Mouse (Mus musculus): ENCODE data around the gene Actrt2. TPM values are rescaled to one million over a fixed set of nuclear protein-coding genes. Genes with fewer than 3 reads are reported as not detected.
A peak's percentile ranks its signal among the peaks of the same experiment; 100 is the strongest.

The Actrt2 gene
- polyA plus RNA-seq, 1 experiment from 2014 or later = not detected

DNA sequence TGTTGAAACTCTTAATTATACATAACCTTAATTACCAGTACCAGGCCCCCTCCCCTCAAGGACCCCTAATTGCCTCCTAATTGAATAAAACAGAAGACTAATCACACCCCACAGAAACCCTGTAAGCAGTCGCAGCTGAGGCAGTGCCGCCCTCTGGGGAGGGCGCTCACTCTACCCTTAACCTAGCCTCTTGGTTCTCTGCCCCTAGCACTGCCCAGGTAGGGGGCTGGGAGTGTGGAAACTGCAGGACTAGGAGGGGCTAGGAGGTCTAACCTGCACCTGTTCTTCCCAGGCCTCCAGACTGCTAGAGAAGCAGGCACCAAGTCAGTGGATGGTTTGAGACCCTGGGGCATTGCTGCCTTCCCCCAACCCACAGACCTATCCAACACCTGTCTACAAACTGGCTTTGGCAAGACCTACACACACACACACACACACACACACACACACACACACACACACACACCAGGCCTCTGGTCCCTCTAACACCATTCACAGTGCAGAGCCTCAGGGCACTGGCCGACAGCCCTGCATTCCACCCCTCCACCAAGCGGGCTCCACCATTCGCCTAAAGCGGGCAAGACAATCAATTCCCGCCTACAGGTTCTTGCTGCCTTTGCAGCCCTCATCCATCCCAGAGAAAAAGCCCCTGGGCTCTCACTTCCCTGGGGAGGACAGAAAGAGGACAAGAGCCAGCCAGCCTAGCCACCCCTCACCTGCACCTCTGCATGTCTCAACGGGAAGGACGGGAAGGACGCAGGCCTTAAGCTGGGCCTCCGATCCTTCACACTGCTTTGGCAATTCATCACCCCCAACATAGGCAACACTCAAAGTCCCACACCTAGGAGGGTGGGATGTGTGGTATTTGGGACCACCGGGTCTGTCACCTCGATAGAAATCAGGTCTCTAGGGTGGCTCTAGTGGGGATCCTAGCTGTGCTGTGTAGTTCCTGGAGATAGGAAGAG is 34.6 kb downstream of the Actrt2 start:
- Histone ChIP-seq H3K27ac (peak overlapping the region; percentile 48), H3K36me3 (no peaks in the 10 kb centered on the region), H3K9me3 (no peaks in the 10 kb centered on the region), H3K4me1 (peaks cover 75% of the 10 kb centered on the region), H3K4me3 (peak overlapping the region; percentile 84), H3K27me3 (ENCODE audit: insufficient read depth, poor library complexity, severe bottlenecking) (peaks cover 92% of the 10 kb centered on the region)
- WGBS = 27% methylated on average over 14 of the region's 14 CpGs
- no peak for DNase-seq (ENCODE audit: low spot score)

DNA sequence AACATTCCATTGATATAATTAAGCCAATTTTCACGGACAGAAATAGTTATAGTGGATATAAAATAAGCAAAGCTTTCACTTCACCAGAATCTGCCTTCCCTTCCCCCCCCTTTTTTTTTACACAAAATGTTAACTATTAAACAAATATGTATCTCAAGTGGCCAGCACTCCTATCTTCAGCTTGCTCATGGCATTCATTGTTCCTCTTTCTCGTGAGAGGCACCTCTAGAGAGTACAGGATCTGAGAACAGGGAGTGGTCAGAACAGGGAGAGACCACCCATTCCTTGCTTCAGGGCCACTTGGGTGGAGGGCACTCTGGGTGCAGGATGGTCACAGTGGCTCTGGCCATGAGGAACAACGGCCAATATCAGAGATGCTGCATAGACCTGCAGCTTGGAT is 36.9 kb downstream of the Actrt2 start:
- WGBS = 51% methylated on average over 3 of the region's 3 CpGs
- DNase-seq (ENCODE audit: low spot score) = no peak
- Histone ChIP-seq H3K36me3 (no peaks in the 10 kb centered on the region), H3K27ac (no peak overlapping the region), H3K9me3 (no peaks in the 10 kb centered on the region), H3K4me1 (peaks cover 82% of the 10 kb centered on the region), H3K27me3 (ENCODE audit: insufficient read depth, poor library complexity, severe bottlenecking) (peaks cover 90% of the 10 kb centered on the region), H3K4me3 (no peak overlapping the region)

DNA sequence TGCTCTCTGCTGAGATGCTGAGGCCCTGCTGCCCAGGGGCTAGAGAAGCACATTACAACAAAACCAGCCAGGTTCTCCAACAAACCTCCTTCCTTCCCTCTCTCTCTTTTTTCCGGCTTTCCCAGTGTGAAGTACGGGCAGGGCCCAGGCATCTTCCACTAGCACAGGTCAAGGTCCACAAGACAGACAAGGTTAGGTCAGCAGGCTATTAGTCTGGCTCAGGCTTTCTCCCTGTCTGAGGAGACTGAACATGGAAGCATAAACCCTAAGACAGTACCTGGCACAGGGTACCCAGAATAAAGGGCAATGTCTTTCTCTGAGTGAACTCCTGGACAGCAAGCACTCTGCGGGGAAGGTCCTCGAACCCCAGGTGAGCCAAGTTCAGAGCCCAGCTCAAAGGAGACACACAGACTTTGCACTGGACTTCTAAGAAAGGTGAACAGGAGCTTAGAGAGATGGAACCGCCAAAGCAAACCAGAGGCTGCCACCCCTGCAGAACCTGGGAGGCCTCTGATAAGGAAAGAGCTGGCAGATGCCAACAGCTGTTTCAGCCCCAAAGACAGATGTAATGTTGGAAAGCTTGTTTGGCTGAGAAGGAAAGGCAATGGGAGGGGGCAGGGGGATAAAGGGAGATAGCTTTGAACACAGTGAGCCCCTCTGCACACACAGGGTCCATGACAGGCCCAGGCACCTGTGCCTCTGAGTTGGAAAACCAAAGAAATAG is 40.1 kb downstream of the Actrt2 start:
- no peak overlapping the region for H3K4me3 ChIP-seq
- 76% methylated on average over 5 of the region's 5 CpGs for WGBS
- H3K9me3 ChIP-seq = no peaks in the 10 kb centered on the region
- H3K4me1 ChIP-seq = peaks cover 66% of the 10 kb centered on the region
- peaks cover 87% of the 10 kb centered on the region for H3K27me3 ChIP-seq (ENCODE audit: insufficient read depth, poor library complexity, severe bottlenecking)
- H3K36me3 ChIP-seq = no peaks in the 10 kb centered on the region
- H3K27ac ChIP-seq = no peak overlapping the region
- DNase-seq (ENCODE audit: low spot score) = no peak

DNA sequence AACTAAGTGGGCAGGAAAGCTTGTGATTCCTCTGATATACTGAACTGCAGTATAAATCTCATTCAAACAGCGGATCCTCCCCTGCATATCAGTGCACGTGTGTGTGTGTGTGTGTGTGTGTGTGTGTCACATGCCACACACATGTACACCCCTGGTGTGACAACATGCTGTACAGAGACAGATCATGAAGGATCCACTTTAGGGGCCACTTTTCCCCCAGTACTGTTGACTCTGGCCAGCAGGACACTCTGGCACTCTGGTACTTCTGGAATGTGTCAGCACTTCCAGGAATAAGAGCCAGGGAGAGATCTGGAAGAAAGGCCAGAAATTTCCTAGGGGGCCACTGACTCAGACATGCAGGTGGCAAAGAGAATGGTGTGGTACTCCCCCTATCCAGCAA is 41.4 kb downstream of the Actrt2 start:
- peaks cover 87% of the 10 kb centered on the region for H3K27me3 ChIP-seq (ENCODE audit: insufficient read depth, poor library complexity, severe bottlenecking)
- WGBS = 66% methylated on average over 2 of the region's 2 CpGs

GRCm38 (mm10) chr4:154625710-154626109 is 42.0 kb downstream of the Actrt2 start:
- H3K4me1 ChIP-seq = peaks cover 62% of the 10 kb centered on the region
- H3K36me3 ChIP-seq = no peaks in the 10 kb centered on the region
- no peaks in the 10 kb centered on the region for H3K9me3 ChIP-seq
- no peak overlapping the region for H3K4me3 ChIP-seq
- H3K27ac ChIP-seq = no peak overlapping the region
- no peak for DNase-seq (ENCODE audit: low spot score)
- H3K27me3 ChIP-seq (ENCODE audit: insufficient read depth, poor library complexity, severe bottlenecking) = peaks cover 87% of the 10 kb centered on the region
- WGBS = 63% methylated on average over 14 of the region's 14 CpGs

More for the DNA sequence above, 41.4 kb downstream of the Actrt2 start:
- Histone ChIP-seq H3K4me3 (no peak overlapping the region), H3K9me3 (no peaks in the 10 kb centered on the region), H3K27ac (no peak overlapping the region), H3K4me1 (peaks cover 67% of the 10 kb centered on the region), H3K36me3 (no peaks in the 10 kb centered on the region)
- DNase-seq (ENCODE audit: low spot score) = no peak

DNA sequence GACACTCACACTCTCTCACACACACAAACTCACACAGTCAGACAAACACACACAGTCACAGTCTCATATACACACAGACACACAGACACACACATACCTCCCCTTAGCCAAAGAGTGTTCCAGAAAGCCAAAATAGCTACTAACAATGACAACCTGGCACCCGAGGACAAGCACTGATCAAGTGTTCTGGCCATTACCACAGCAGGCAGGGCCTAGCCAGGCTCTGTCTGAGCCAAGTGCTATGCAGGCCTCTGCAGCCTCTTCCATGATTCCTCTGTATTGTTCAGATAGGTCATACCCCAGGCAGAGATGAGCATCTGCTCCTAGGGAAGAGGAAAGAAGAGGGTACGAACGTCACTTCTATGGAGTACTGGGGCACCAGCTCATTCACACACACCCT is 44.4 kb downstream of the Actrt2 start:
- peaks cover 63% of the 10 kb centered on the region for H3K4me1 ChIP-seq
- DNase-seq (ENCODE audit: low spot score) = no peak
- H3K4me3 ChIP-seq = no peak overlapping the region
- H3K36me3 ChIP-seq = no peaks in the 10 kb centered on the region
- 80% methylated on average over 3 of the region's 3 CpGs for WGBS
- peaks cover 79% of the 10 kb centered on the region for H3K27me3 ChIP-seq (ENCODE audit: insufficient read depth, poor library complexity, severe bottlenecking)
- no peaks in the 10 kb centered on the region for H3K9me3 ChIP-seq
- H3K27ac ChIP-seq = no peak overlapping the region

DNA sequence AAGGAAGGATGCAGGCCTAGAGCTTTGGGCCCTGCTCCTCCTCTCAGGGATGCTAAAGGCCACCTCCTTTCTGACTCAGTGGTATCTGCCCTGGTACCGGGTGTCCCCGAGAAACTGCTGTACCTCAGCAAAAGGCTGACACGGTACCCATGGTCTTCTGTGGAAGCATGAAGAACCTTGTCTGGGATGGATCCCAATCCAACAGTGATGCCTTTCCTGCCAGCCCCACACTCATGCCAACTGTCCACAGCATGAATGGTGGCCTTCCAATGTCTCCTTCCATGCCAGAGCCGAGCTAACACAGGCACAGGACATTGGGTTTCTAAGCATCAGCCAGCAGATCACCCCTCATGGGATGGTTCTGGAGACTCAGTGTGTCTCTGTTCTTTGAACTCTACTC is 45.1 kb downstream of the Actrt2 start:
- H3K36me3 ChIP-seq = no peaks in the 10 kb centered on the region
- H3K27ac ChIP-seq = no peak overlapping the region
- 92% methylated on average over 4 of the region's 4 CpGs for WGBS
- no peak overlapping the region for H3K4me3 ChIP-seq
- DNase-seq (ENCODE audit: low spot score) = no peak
- H3K27me3 ChIP-seq (ENCODE audit: insufficient read depth, poor library complexity, severe bottlenecking) = peaks cover 74% of the 10 kb centered on the region
- peaks cover 63% of the 10 kb centered on the region for H3K4me1 ChIP-seq
- H3K9me3 ChIP-seq = no peaks in the 10 kb centered on the region

Other genes with a start within 250 kb of the Actrt2 start
- gene Prdm16, start 31.0 kb downstream of the Actrt2 start, polyA plus RNA-seq (2016; fragmentation: Nextera tagmentation; extraction: Ambion mirVana) = 13.9 and 16.8 TPM in 2 replicates
- gene Ttc34, start 169.6 kb upstream of the Actrt2 start, polyA plus RNA-seq (2016; fragmentation: Nextera tagmentation; extraction: Ambion mirVana) = 0.39 and 0.44 TPM in 2 replicates
- gene Mmel1, start 201.7 kb upstream of the Actrt2 start, polyA plus RNA-seq (2016; fragmentation: Nextera tagmentation; extraction: Ambion mirVana) = 0.12 and 0.62 TPM in 2 replicates
- gene Fam213b, start 231.3 kb upstream of the Actrt2 start, polyA plus RNA-seq (2016; fragmentation: Nextera tagmentation; extraction: Ambion mirVana) = 24.6 and 32.3 TPM in 2 replicates